Mouse (Mus musculus) lung, embryonic 15.5 days (tissue): ENCODE data around the gene Noxred1. TPM values are rescaled to one million over a fixed set of nuclear protein-coding genes. Genes with fewer than 3 reads are reported as not detected.
A peak's percentile ranks its signal among the peaks of the same experiment; 100 is the strongest.

Experiments used
- ATAC-seq: fragments of 200-750 bp; cut with Nextera tagmentation; 2 replicates; pipeline ENCODE4 v1.8.0; 2017; ENCODE audit warnings: moderate number of reproducible peaks, borderline replicate concordance; ENCODE audit not compliant: low FRiP score, low TSS enrichment; ENCODE audit errors: extremely low read depth
- H3K27ac ChIP-seq: fragments of 300-500 bp; sonication (generic); 2 replicates; pipeline ENCODE4 v1.5.1; 2015; ENCODE audit warnings: moderate library complexity, mild to moderate bottlenecking, inconsistent platforms
- H3K27me3 ChIP-seq: fragments of 300-500 bp; sonication (generic); 2 replicates; pipeline ENCODE4 v1.6.1; 2015; ENCODE audit warnings: inconsistent platforms
- H3K36me3 ChIP-seq: fragments of 300-500 bp; sonication (generic); 2 replicates; pipeline ENCODE4 v1.6.1; 2015; ENCODE audit warnings: inconsistent platforms
- H3K4me1 ChIP-seq: fragments of 300-500 bp; sonication (generic); 2 replicates; pipeline ENCODE4 v1.6.1; 2015; ENCODE audit warnings: inconsistent platforms
- H3K4me2 ChIP-seq: fragments of 300-500 bp; sonication (generic); 2 replicates; pipeline ENCODE4 v1.6.1; 2015; ENCODE audit warnings: inconsistent platforms, mild to moderate bottlenecking, moderate library complexity
- H3K4me3 ChIP-seq: fragments of 300-500 bp; sonication (generic); 2 replicates; pipeline ENCODE4 v1.5.1; 2015; ENCODE audit warnings: mild to moderate bottlenecking, inconsistent platforms
- H3K9ac ChIP-seq: fragments of 300-500 bp; sonication (generic); 2 replicates; pipeline ENCODE4 v1.6.1; 2015; ENCODE audit warnings: inconsistent platforms
- H3K9me3 ChIP-seq: fragments of 300-500 bp; sonication (generic); 2 replicates; pipeline ENCODE4 v1.6.1; 2016; ENCODE audit warnings: inconsistent platforms
- WGBS: fragments of 180-500 bp; shearing (Covaris S2); methylation state at CpG from one replicate; pipeline ENCODE4 v1.1.7; 2015; 5-methylcytosine and 5-hydroxymethylcytosine counted together
- polyA plus RNA-seq: library from polyadenylated mRNA; unstranded; fragments of >200 nt; fragmentation: Nextera tagmentation; extraction: Ambion mirVana; gene quantifications from 2 replicates; pipeline ENCODE4 v1.2.1, GENCODE M21; 2015

Noxred1 gene
- polyA plus RNA-seq, 1 experiment from 2014 or later = 0.39 TPM

GRCm38 (mm10) chr12:87266827-87267603, 28.5 kb upstream of the Noxred1 start:
- peaks cover 17% of the 10 kb centered on the region for H3K4me1 ChIP-seq
- H3K9me3 ChIP-seq = no peaks in the 10 kb centered on the region
- ATAC-seq = peak; percentile 69
- WGBS = under 1% methylated on average over 31 of the region's 31 CpGs
- H3K4me2 ChIP-seq = peak overlapping the region; percentile 75
- H3K9ac ChIP-seq = peak overlapping the region; percentile 94
- peak overlapping the region; percentile 91 for H3K27ac ChIP-seq
- H3K36me3 ChIP-seq = peaks cover 45% of the 10 kb centered on the region
- no peaks in the 10 kb centered on the region for H3K27me3 ChIP-seq
- H3K4me3 ChIP-seq = peak overlapping the region; percentile 89

GRCm38 (mm10) chr12:87266108-87266826, 27.7 kb upstream of the Noxred1 start, which contains the start of the genes Vipas39 and Ahsa1:
Vipas39 (minus strand) TSS chr12:87266256.
Ahsa1 (plus strand) TSS chr12:87266479.
- peak within 1 kb of the TSS; percentile 91 for H3K27ac ChIP-seq
- WGBS = 0% methylated on average over 31 of the region's 31 CpGs
- H3K9me3 ChIP-seq = no peaks in the 10 kb centered on the region
- peaks cover 17% of the 10 kb centered on the region for H3K4me1 ChIP-seq
- H3K4me3 ChIP-seq = peak within 1 kb of the TSS; percentile 89
- H3K9ac ChIP-seq = peak within 1 kb of the TSS; percentile 94
- peak; percentile 97 for ATAC-seq
- H3K27me3 ChIP-seq = no peaks in the 10 kb centered on the region
- H3K4me2 ChIP-seq = peak within 1 kb of the TSS; percentile 75
- peaks cover 45% of the 10 kb centered on the region for H3K36me3 ChIP-seq

- peak overlapping the region; percentile 94 for H3K9ac ChIP-seq
- 16% methylated on average over 11 of the region's 11 CpGs for WGBS
- peak overlapping the region; percentile 64 for H3K4me2 ChIP-seq
- ATAC-seq = no peak
- H3K9me3 ChIP-seq = no peaks in the 10 kb centered on the region
- H3K4me1 ChIP-seq = peaks cover 17% of the 10 kb centered on the region
- H3K4me3 ChIP-seq = peak overlapping the region; percentile 89
- peaks cover 44% of the 10 kb centered on the region for H3K36me3 ChIP-seq
- no peak overlapping the region for H3K27ac ChIP-seq
- no peaks in the 10 kb centered on the region for H3K27me3 ChIP-seq
Observed at GRCm38 (mm10) chr12:87265444-87265843, 26.9 kb upstream of the Noxred1 start.

- Histone ChIP-seq H3K9ac (no peak overlapping the region), H3K4me1 (peaks cover 7% of the 10 kb centered on the region; the same call in 1 of the 2 replicates), H3K27ac (no peak overlapping the region), H3K36me3 (peaks cover 65% of the 10 kb centered on the region), H3K4me2 (no peak overlapping the region), H3K9me3 (no peaks in the 10 kb centered on the region), H3K27me3 (no peaks in the 10 kb centered on the region), H3K4me3 (no peak overlapping the region)
- 94% methylated on average over 8 of the region's 8 CpGs for WGBS
- ATAC-seq = no peak
Observed at GRCm38 (mm10) chr12:87260562-87260961, 22.0 kb upstream of the Noxred1 start.

GRCm38 (mm10) chr12:87256629-87257028, 18.1 kb upstream of the Noxred1 start:
- Histone ChIP-seq H3K9me3 (no peaks in the 10 kb centered on the region), H3K4me3 (no peak overlapping the region), H3K27me3 (no peaks in the 10 kb centered on the region), H3K27ac (no peak overlapping the region), H3K4me1 (no peaks in the 10 kb centered on the region), H3K9ac (no peak overlapping the region), H3K4me2 (no peak overlapping the region), H3K36me3 (peaks cover 79% of the 10 kb centered on the region)
- 93% methylated on average over 5 of the region's 5 CpGs for WGBS
- ATAC-seq = no peak

- 95% methylated on average over 6 of the region's 6 CpGs for WGBS
- Histone ChIP-seq H3K9ac (no peak overlapping the region), H3K9me3 (no peaks in the 10 kb centered on the region), H3K27ac (no peak overlapping the region), H3K36me3 (peaks cover 82% of the 10 kb centered on the region), H3K4me1 (no peaks in the 10 kb centered on the region), H3K27me3 (no peaks in the 10 kb centered on the region), H3K4me2 (no peak overlapping the region), H3K4me3 (no peak overlapping the region)
- no peak for ATAC-seq
Observed at GRCm38 (mm10) chr12:87253878-87254277, 15.3 kb upstream of the Noxred1 start.

GRCm38 (mm10) chr12:87250161-87250560, 11.6 kb upstream of the Noxred1 start:
- Histone ChIP-seq H3K4me3 (no peak overlapping the region), H3K36me3 (peaks cover 74% of the 10 kb centered on the region), H3K4me2 (no peak overlapping the region), H3K27me3 (no peaks in the 10 kb centered on the region), H3K9ac (no peak overlapping the region), H3K27ac (no peak overlapping the region), H3K4me1 (no peaks in the 10 kb centered on the region), H3K9me3 (no peaks in the 10 kb centered on the region)
- WGBS = 87% methylated on average over 6 of the region's 6 CpGs
- no peak for ATAC-seq

GRCm38 (mm10) chr12:87236882-87237483, 1.5 kb downstream of the Noxred1 start:
- peaks cover 33% of the 10 kb centered on the region for H3K36me3 ChIP-seq
- no peak overlapping the region for H3K27ac ChIP-seq
- H3K27me3 ChIP-seq = no peaks in the 10 kb centered on the region
- H3K4me1 ChIP-seq = no peaks in the 10 kb centered on the region
- H3K4me3 ChIP-seq = no peak overlapping the region
- H3K9ac ChIP-seq = no peak overlapping the region
- H3K9me3 ChIP-seq = no peaks in the 10 kb centered on the region
- no peak overlapping the region for H3K4me2 ChIP-seq
- no peak for ATAC-seq
- 80% methylated on average over 5 of the region's 5 CpGs for WGBS

GRCm38 (mm10) chr12:87230379-87230895, 8.1 kb downstream of the Noxred1 start:
- H3K9ac ChIP-seq = no peak overlapping the region
- no peaks in the 10 kb centered on the region for H3K4me1 ChIP-seq
- H3K27ac ChIP-seq = no peak overlapping the region
- no peak overlapping the region for H3K4me2 ChIP-seq
- no peaks in the 10 kb centered on the region for H3K27me3 ChIP-seq
- no peak overlapping the region for H3K4me3 ChIP-seq
- no peaks in the 10 kb centered on the region for H3K36me3 ChIP-seq
- ATAC-seq = no peak
- H3K9me3 ChIP-seq = no peaks in the 10 kb centered on the region

- Histone ChIP-seq H3K4me3 (no peak overlapping the region), H3K9me3 (no peaks in the 10 kb centered on the region), H3K27ac (no peak overlapping the region), H3K9ac (no peak overlapping the region), H3K4me1 (no peaks in the 10 kb centered on the region), H3K4me2 (no peak overlapping the region), H3K36me3 (no peaks in the 10 kb centered on the region), H3K27me3 (no peaks in the 10 kb centered on the region)
- 87% methylated on average over 2 of the region's 2 CpGs for WGBS
- ATAC-seq = no peak
Observed at GRCm38 (mm10) chr12:87229633-87230032, 8.9 kb downstream of the Noxred1 start.

- Histone ChIP-seq H3K27me3 (no peaks in the 10 kb centered on the region), H3K36me3 (no peaks in the 10 kb centered on the region), H3K27ac (no peak overlapping the region), H3K9me3 (no peaks in the 10 kb centered on the region), H3K4me1 (no peaks in the 10 kb centered on the region), H3K4me2 (no peak overlapping the region), H3K4me3 (no peak overlapping the region), H3K9ac (no peak overlapping the region)
- ATAC-seq = no peak
- 74% methylated on average over 7 of the region's 7 CpGs for WGBS
Observed at GRCm38 (mm10) chr12:87226801-87227200, 11.7 kb downstream of the Noxred1 start.
